Mouse (Mus musculus) kidney, postnatal 10 days (tissue): ENCODE data around the gene Krtap28-10.

Source experiments
- DNase-seq: peaks from one replicate; pipeline ENCODE4 v3.0.0; 2021; ENCODE audit warnings: mixed read lengths

Gene Krtap28-10

GRCm38 (mm10) chr1:83042380-83042779, at the start of gene Krtap28-10:
Krtap28-10 (minus strand) TSS chr1:83042480.
- DNase-seq, result no peak

- no peak for DNase-seq
These were observed 49.0 kb upstream of the Krtap28-10 start for GRCm38 (mm10) chr1:83091268-83091667.

GRCm38 (mm10) chr1:83084790-83085189, 42.5 kb upstream of the Krtap28-10 start:
- DNase-seq, result no peak

- no peak for DNase-seq
These were observed 34.7 kb upstream of the Krtap28-10 start for GRCm38 (mm10) chr1:83077016-83077415.

GRCm38 (mm10) chr1:83076190-83076917, 34.1 kb upstream of the Krtap28-10 start:
- peak; percentile 36 for DNase-seq

- DNase-seq, result no peak
These were observed 33.4 kb upstream of the Krtap28-10 start for GRCm38 (mm10) chr1:83075526-83076189.

GRCm38 (mm10) chr1:83067205-83067604, 24.9 kb upstream of the Krtap28-10 start:
- no peak for DNase-seq

GRCm38 (mm10) chr1:83066577-83066976, 24.3 kb upstream of the Krtap28-10 start:
- no peak for DNase-seq

GRCm38 (mm10) chr1:83064851-83065250, 22.6 kb upstream of the Krtap28-10 start:
- DNase-seq, result peak; percentile 30

- no peak for DNase-seq
These were observed 18.4 kb upstream of the Krtap28-10 start, which contains the start of gene Krtap28-13 for GRCm38 (mm10) chr1:83060643-83061042. Krtap28-13 (plus strand) TSS chr1:83060930.

- DNase-seq, result no peak
These were observed 17.0 kb upstream of the Krtap28-10 start, which contains the start of gene A030005K14Rik for GRCm38 (mm10) chr1:83059278-83059677. A030005K14Rik (minus strand) TSS chr1:83059378.

GRCm38 (mm10) chr1:83058481-83058880, 16.2 kb upstream of the Krtap28-10 start:
- DNase-seq, result peak; percentile 21

GRCm38 (mm10) chr1:83044882-83045427, 2.7 kb upstream of the Krtap28-10 start, which contains the start of gene Gm47969:
Gm47969 (plus strand) TSS chr1:83044932.
- no peak for DNase-seq

GRCm38 (mm10) chr1:83039080-83039479, 3.2 kb downstream of the Krtap28-10 start:
- no peak for DNase-seq

- DNase-seq, result peak; percentile 63
These were observed 4.1 kb downstream of the Krtap28-10 start, which contains the start of gene Slc19a3 for GRCm38 (mm10) chr1:83038109-83038672. Slc19a3 (minus strand) TSS chr1:83038448.

GRCm38 (mm10) chr1:83036892-83037667, 5.2 kb downstream of the Krtap28-10 start:
- no peak for DNase-seq

GRCm38 (mm10) chr1:83034509-83034908, 7.8 kb downstream of the Krtap28-10 start:
- no peak for DNase-seq

- DNase-seq, result no peak
These were observed 9.8 kb downstream of the Krtap28-10 start for GRCm38 (mm10) chr1:83032508-83032907.

GRCm38 (mm10) chr1:83031950-83032349, 10.3 kb downstream of the Krtap28-10 start:
- DNase-seq, result no peak

GRCm38 (mm10) chr1:83016556-83016955, 25.7 kb downstream of the Krtap28-10 start:
- no peak for DNase-seq

- no peak for DNase-seq
These were observed 26.9 kb downstream of the Krtap28-10 start for GRCm38 (mm10) chr1:83015329-83015879.

GRCm38 (mm10) chr1:83014477-83014876, 27.8 kb downstream of the Krtap28-10 start:
- no peak for DNase-seq
